Mouse (Mus musculus): ENCODE data around the gene Pyroxd2.

GRCm38 (mm10) chr19:42741884-42742283 lies 10.7 kb downstream of the Pyroxd2 start:
- no peak for TF ChIP-seq POLR2A (IDR thresholded peaks at IDR 0.05; ENCODE audit: borderline replicate concordance, insufficient read depth, low read length)
- TF ChIP-seq CTCF (IDR thresholded peaks at IDR 0.05; ENCODE audit: borderline replicate concordance, insufficient read depth, low read depth, low read length): no peak

Measured in cerebellum, adult 2 months (tissue).